Mouse (Mus musculus) heart, embryonic 12.5 days (tissue): ENCODE measurements around the gene Inafm2. TPM values are rescaled to one million over a fixed set of nuclear protein-coding genes. Genes with fewer than 3 reads are reported as not detected.

ENCODE experiments used
- ATAC-seq: fragments of 200-750 bp; cut with Nextera tagmentation; 2 replicates; pipeline ENCODE4 v1.8.0; 2017; ENCODE audit warnings: moderate TSS enrichment, moderate library complexity; ENCODE audit not compliant: insufficient number of reproducible peaks, low FRiP score
- H3K27ac ChIP-seq: fragments of 300-500 bp; sonication (generic); 2 replicates; pipeline ENCODE4 v1.5.1; 2016; ENCODE audit warnings: mild to moderate bottlenecking, moderate library complexity; ENCODE audit not compliant: poor library complexity, severe bottlenecking
- H3K27me3 ChIP-seq: fragments of 300-500 bp; sonication (generic); replicated peaks from 2 replicates; pipeline ENCODE4 v1.6.1; 2016; ENCODE audit warnings: mild to moderate bottlenecking, moderate library complexity
- H3K36me3 ChIP-seq: fragments of 300-500 bp; sonication (generic); 2 replicates; pipeline ENCODE4 v1.6.1; 2016; ENCODE audit warnings: mild to moderate bottlenecking, moderate library complexity
- H3K4me1 ChIP-seq: fragments of 300-500 bp; sonication (generic); replicated peaks from 2 replicates; pipeline ENCODE4 v1.6.1; 2016; ENCODE audit warnings: mild to moderate bottlenecking
- H3K4me2 ChIP-seq: fragments of 300-500 bp; sonication (generic); 2 replicates; pipeline ENCODE4 v1.6.1; 2016; ENCODE audit warnings: mild to moderate bottlenecking, moderate library complexity
- H3K4me3 ChIP-seq: fragments of 300-500 bp; sonication (generic); 2 replicates; pipeline ENCODE4 v1.5.1; 2016; ENCODE audit warnings: mild to moderate bottlenecking
- H3K9ac ChIP-seq: fragments of 300-500 bp; sonication (generic); 2 replicates; pipeline ENCODE4 v1.6.1; 2016; ENCODE audit warnings: mild to moderate bottlenecking, moderate library complexity
- H3K9me3 ChIP-seq: fragments of 300-500 bp; sonication (generic); replicated peaks from 2 replicates; pipeline ENCODE4 v1.6.1; 2016; ENCODE audit warnings: mild to moderate bottlenecking, moderate library complexity
- WGBS: fragments of 180-500 bp; shearing (Covaris S2); methylation state at CpG from one replicate; pipeline ENCODE4 v1.1.7; 2016; 5-methylcytosine and 5-hydroxymethylcytosine counted together
- polyA plus RNA-seq: library from polyadenylated mRNA; unstranded; fragments of >200 nt; fragmentation: Nextera tagmentation; extraction: Ambion mirVana; gene quantifications from 2 replicates; pipeline ENCODE4 v1.2.1, GENCODE M21; 2016

The Inafm2 gene
- polyA plus RNA-seq, 1 experiment from 2014 or later: 33.8 TPM

- Histone ChIP-seq H3K4me2 (peak overlapping the region; percentile 77), H3K9me3 (no peaks in the 10 kb centered on the region), H3K27ac (no peak overlapping the region), H3K4me3 (no peak overlapping the region), H3K4me1 (peaks cover 51% of the 10 kb centered on the region), H3K9ac (no peak overlapping the region), H3K36me3 (peaks cover 19% of the 10 kb centered on the region), H3K27me3 (peaks cover 18% of the 10 kb centered on the region)
- ATAC-seq: no peak
- WGBS: 83% methylated on average over 11 of the region's 11 CpGs
Observed at GRCm38 (mm10) chr2:118760311-118761025, 14.9 kb downstream of the Inafm2 start.

- H3K27ac ChIP-seq: peak overlapping the region; percentile 96
- no peak for ATAC-seq
- peak overlapping the region; percentile 77 for H3K4me2 ChIP-seq
- H3K9ac ChIP-seq: peak overlapping the region; percentile 73
- H3K36me3 ChIP-seq: peaks cover 19% of the 10 kb centered on the region
- peaks cover 13% of the 10 kb centered on the region for H3K27me3 ChIP-seq
- H3K4me1 ChIP-seq: peaks cover 53% of the 10 kb centered on the region
- 77% methylated on average over 12 of the region's 12 CpGs for WGBS
- peak overlapping the region; percentile 38 for H3K4me3 ChIP-seq
- H3K9me3 ChIP-seq: no peaks in the 10 kb centered on the region
Observed at GRCm38 (mm10) chr2:118761358-118761757, 15.8 kb downstream of the Inafm2 start.

- peak; percentile 75 for ATAC-seq
- Histone ChIP-seq H3K27me3 (peaks cover 10% of the 10 kb centered on the region), H3K9me3 (no peaks in the 10 kb centered on the region)
Observed at GRCm38 (mm10) chr2:118761906-118762783, 16.6 kb downstream of the Inafm2 start, which contains the start of gene Ccdc9b. Gene Ccdc9b (minus strand): TSS chr2:118762661.

GRCm38 (mm10) chr2:118762784-118763148, 17.2 kb downstream of the Inafm2 start:
- peaks cover 12% of the 10 kb centered on the region for H3K36me3 ChIP-seq
- 9% methylated on average over 10 of the region's 10 CpGs for WGBS
- peak overlapping the region; percentile 77 for H3K4me2 ChIP-seq
- peak; percentile 35 for ATAC-seq
- H3K4me3 ChIP-seq: peak overlapping the region; percentile 38
- H3K27me3 ChIP-seq: peaks cover 6% of the 10 kb centered on the region
- peaks cover 56% of the 10 kb centered on the region for H3K4me1 ChIP-seq
- 0 out of 2 replicates have a peak overlapping the region, but pooled peaks have one; percentile 51 for H3K9ac ChIP-seq
- no peaks in the 10 kb centered on the region for H3K9me3 ChIP-seq
- H3K27ac ChIP-seq: peak overlapping the region; percentile 96

More at GRCm38 (mm10) chr2:118761906-118762783, 16.6 kb downstream of the Inafm2 start, which contains the start of gene Ccdc9b:
- H3K4me1 ChIP-seq: peaks cover 56% of the 10 kb centered on the region
- H3K27ac ChIP-seq: peak within 1 kb of the TSS; percentile 96
- peak within 1 kb of the TSS; percentile 38 for H3K4me3 ChIP-seq
- H3K36me3 ChIP-seq: peaks cover 18% of the 10 kb centered on the region
- peak within 1 kb of the TSS; percentile 73 for H3K9ac ChIP-seq
- peak within 1 kb of the TSS; percentile 77 for H3K4me2 ChIP-seq
- 4% methylated on average over 29 of the region's 29 CpGs for WGBS

GRCm38 (mm10) chr2:118763469-118763868, 17.9 kb downstream of the Inafm2 start:
- H3K4me2 ChIP-seq: no peak overlapping the region

GRCm38 (mm10) chr2:118764094-118764831, 18.7 kb downstream of the Inafm2 start:
- 17% methylated on average over 11 of the region's 11 CpGs for WGBS
- Histone ChIP-seq H3K4me3 (no peak overlapping the region), H3K9ac (no peak overlapping the region), H3K27ac (peak overlapping the region; percentile 6; the same call in 1 of the 2 replicates), H3K4me1 (peaks cover 54% of the 10 kb centered on the region), H3K4me2 (peak overlapping the region; percentile 28), H3K27me3 (no peaks in the 10 kb centered on the region), H3K9me3 (no peaks in the 10 kb centered on the region), H3K36me3 (0 out of 2 replicates have a peak, but pooled peaks cover 1% of the 10 kb centered on the region)
- no peak for ATAC-seq

More at GRCm38 (mm10) chr2:118763469-118763868, 17.9 kb downstream of the Inafm2 start:
- peaks cover under 1% of the 10 kb centered on the region; the same call in 1 of the 2 replicates for H3K27me3 ChIP-seq
- 53% methylated on average over 7 of the region's 7 CpGs for WGBS
- peak; percentile 33; the same call in 1 of the 2 replicates for ATAC-seq
- peak overlapping the region; percentile 96 for H3K27ac ChIP-seq
- H3K4me1 ChIP-seq: peaks cover 56% of the 10 kb centered on the region
- H3K9me3 ChIP-seq: no peaks in the 10 kb centered on the region
- H3K9ac ChIP-seq: 0 out of 2 replicates have a peak overlapping the region, but pooled peaks have one; percentile 18
- H3K4me3 ChIP-seq: no peak overlapping the region
- H3K36me3 ChIP-seq: peaks cover 5% of the 10 kb centered on the region; the same call in 1 of the 2 replicates

- Histone ChIP-seq H3K9me3 (no peaks in the 10 kb centered on the region), H3K4me2 (no peak overlapping the region), H3K27me3 (no peaks in the 10 kb centered on the region), H3K4me3 (no peak overlapping the region), H3K36me3 (no peaks in the 10 kb centered on the region), H3K27ac (no peak overlapping the region), H3K4me1 (peaks cover 49% of the 10 kb centered on the region), H3K9ac (no peak overlapping the region)
- WGBS: 83% methylated on average over 5 of the region's 5 CpGs
- no peak for ATAC-seq
Observed at GRCm38 (mm10) chr2:118764875-118765274, 19.3 kb downstream of the Inafm2 start.

GRCm38 (mm10) chr2:118766041-118767033, 20.8 kb downstream of the Inafm2 start:
- Histone ChIP-seq H3K9ac (no peak overlapping the region), H3K27me3 (no peaks in the 10 kb centered on the region), H3K36me3 (no peaks in the 10 kb centered on the region), H3K9me3 (no peaks in the 10 kb centered on the region), H3K4me1 (peaks cover 35% of the 10 kb centered on the region), H3K4me3 (no peak overlapping the region), H3K4me2 (no peak overlapping the region), H3K27ac (no peak overlapping the region)
- no peak for ATAC-seq
- 67% methylated on average over 10 of the region's 10 CpGs for WGBS

GRCm38 (mm10) chr2:118772158-118772874, 26.8 kb downstream of the Inafm2 start, which contains the start of gene Phgr1:
Gene Phgr1 (plus strand): TSS chr2:118772769.
- Histone ChIP-seq H3K27ac (no peak within 1 kb of the TSS), H3K4me2 (no peak within 1 kb of the TSS), H3K4me1 (no peaks in the 10 kb centered on the region), H3K36me3 (no peaks in the 10 kb centered on the region), H3K4me3 (no peak within 1 kb of the TSS), H3K9me3 (no peaks in the 10 kb centered on the region), H3K9ac (no peak within 1 kb of the TSS), H3K27me3 (peaks cover 9% of the 10 kb centered on the region; the same call in 1 of the 2 replicates)
- 68% methylated on average over 6 of the region's 6 CpGs for WGBS
- ATAC-seq: no peak
